Mouse (Mus musculus): ENCODE results near the gene Cxcl13. TPM values are rescaled to one million over a fixed set of nuclear protein-coding genes. Genes with fewer than 3 reads are reported as not detected.
"Not testable (repeated sequence)": the region's sequence is repeated elsewhere in the genome, so short reads cannot be mapped to it uniquely, and the experiment has no call there.

The Cxcl13 gene
- polyA plus RNA-seq, 1 experiment = not detected

DNA sequence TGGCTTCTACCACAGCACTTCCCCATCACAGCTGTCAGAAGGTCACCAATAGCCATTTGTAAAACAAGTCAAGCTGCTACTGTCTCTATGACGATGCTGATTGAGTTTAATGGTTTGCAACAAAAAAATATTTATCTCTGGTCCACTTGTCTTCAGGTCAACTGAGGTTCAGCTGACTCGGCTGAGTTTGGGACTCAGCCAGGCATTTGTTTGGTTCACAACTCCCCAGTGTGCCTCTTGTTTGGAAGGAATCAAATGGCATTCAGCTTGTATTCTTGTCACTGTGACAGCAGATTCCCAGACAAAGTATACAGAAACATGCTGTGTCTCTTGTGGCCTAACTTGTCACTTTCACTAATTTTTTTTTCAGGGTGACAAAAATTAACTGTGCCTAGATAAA lies 9.9 kb downstream of the Cxcl13 start:
- H3K27me3 ChIP-seq (ENCODE audit: control insufficient read depth, insufficient read depth, insufficient read length) = no peaks in the 10 kb centered on the region
- H3K36me3 ChIP-seq (ENCODE audit: control insufficient read depth, insufficient read depth) = no peaks in the 10 kb centered on the region
- H3K79me2 ChIP-seq (ENCODE audit: control insufficient read depth, insufficient read depth) = no peaks in the 10 kb centered on the region
- TF ChIP-seq MAX (IDR thresholded peaks at IDR 0.05) = no peak
- no peak for TF ChIP-seq CTCF (IDR thresholded peaks at IDR 0.05; ENCODE audit: control insufficient read depth, insufficient read depth, insufficient read length)
- no peak for TF ChIP-seq MYOG (IDR thresholded peaks at IDR 0.05; ENCODE audit: control insufficient read depth, extremely low read depth, insufficient read length)
- TF ChIP-seq USF1 (IDR thresholded peaks at IDR 0.05; ENCODE audit: low read depth) = no peak
- no peak for TF ChIP-seq MYOD1 (IDR thresholded peaks at IDR 0.05; ENCODE audit: control insufficient read depth, insufficient read length, low read depth)
- no peak for TF ChIP-seq CEBPB (IDR thresholded peaks at IDR 0.05; ENCODE audit: low read depth)
- no peak overlapping the region for H3ac ChIP-seq (ENCODE audit: control insufficient read depth, insufficient read length, low read depth)
- no peaks in the 10 kb centered on the region for H3K79me3 ChIP-seq (ENCODE audit: low read depth)
- H3K4me3 ChIP-seq (ENCODE audit: insufficient read depth, poor library complexity, severe bottlenecking) = no peak overlapping the region

DNA sequence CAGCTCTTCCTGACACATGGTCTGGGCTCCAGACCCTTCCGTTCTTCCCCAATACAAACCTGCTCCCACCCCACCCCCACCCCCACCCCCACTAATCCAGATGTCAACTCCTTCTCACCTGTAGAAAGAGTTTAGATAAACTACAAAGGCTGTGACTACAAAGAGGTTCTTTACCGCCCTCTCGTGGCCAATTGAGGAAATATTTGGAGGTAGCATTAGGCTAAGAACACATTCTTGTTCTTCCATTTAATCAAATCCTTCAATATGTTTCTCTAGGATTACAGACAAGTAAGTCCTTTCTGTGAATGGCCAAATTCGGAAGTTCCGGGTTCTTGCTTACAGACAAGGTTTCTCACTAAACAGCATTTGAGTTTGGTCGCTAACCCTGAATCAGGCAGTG lies 14.1 kb downstream of the Cxcl13 start:
- no peaks in the 10 kb centered on the region for H3K79me3 ChIP-seq (ENCODE audit: low read depth)
- H3K27me3 ChIP-seq (ENCODE audit: control insufficient read depth, insufficient read depth, insufficient read length) = no peaks in the 10 kb centered on the region
- H3K4me3 ChIP-seq (ENCODE audit: insufficient read depth, poor library complexity, severe bottlenecking) = no peak overlapping the region
- H3K79me2 ChIP-seq (ENCODE audit: control insufficient read depth, insufficient read depth) = no peaks in the 10 kb centered on the region
- no peak overlapping the region for H3ac ChIP-seq (ENCODE audit: control insufficient read depth, insufficient read length, low read depth)
- no peaks in the 10 kb centered on the region for H3K36me3 ChIP-seq (ENCODE audit: control insufficient read depth, insufficient read depth)
- TF ChIP-seq MYOD1 (IDR thresholded peaks at IDR 0.05; ENCODE audit: control insufficient read depth, insufficient read length, low read depth) = no peak
- no peak for TF ChIP-seq MYOG (IDR thresholded peaks at IDR 0.05; ENCODE audit: control insufficient read depth, extremely low read depth, insufficient read length)
- no peak for TF ChIP-seq MAX (IDR thresholded peaks at IDR 0.05)
- TF ChIP-seq CEBPB (IDR thresholded peaks at IDR 0.05; ENCODE audit: low read depth) = no peak
- no peak for TF ChIP-seq FOSL1 (IDR thresholded peaks at IDR 0.05; ENCODE audit: insufficient read depth, low read length, poor library complexity, severe bottlenecking)
- no peak for TF ChIP-seq USF1 (IDR thresholded peaks at IDR 0.05; ENCODE audit: low read depth)
- no peak for TF ChIP-seq CTCF (IDR thresholded peaks at IDR 0.05; ENCODE audit: control insufficient read depth, insufficient read depth, insufficient read length)

DNA sequence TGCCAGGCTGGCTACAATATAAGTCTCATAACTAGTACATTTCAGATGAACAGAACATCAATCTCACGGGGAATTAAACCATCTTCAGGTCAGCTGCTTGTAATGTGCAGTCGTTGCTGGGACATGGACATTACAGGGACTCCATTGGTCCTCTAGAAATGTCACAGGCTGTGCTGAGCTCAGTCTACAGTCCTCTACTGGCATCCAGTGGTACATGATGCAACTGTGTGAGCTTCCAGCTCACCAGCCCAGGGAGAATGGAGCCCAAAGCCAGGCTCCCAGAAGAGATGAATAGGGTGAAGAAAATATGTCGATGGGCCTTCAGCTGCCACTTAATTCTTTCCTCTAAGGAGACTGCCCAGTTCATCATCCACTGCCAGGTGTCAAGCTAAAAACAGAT lies 15.5 kb downstream of the Cxcl13 start:
- no peaks in the 10 kb centered on the region for H3K79me3 ChIP-seq (ENCODE audit: low read depth)
- TF ChIP-seq MYOG (IDR thresholded peaks at IDR 0.05; ENCODE audit: control insufficient read depth, extremely low read depth, insufficient read length) = no peak
- no peak for TF ChIP-seq MAX (IDR thresholded peaks at IDR 0.05)
- TF ChIP-seq MYOD1 (IDR thresholded peaks at IDR 0.05; ENCODE audit: control insufficient read depth, insufficient read length, low read depth) = no peak
- no peak for TF ChIP-seq CEBPB (IDR thresholded peaks at IDR 0.05; ENCODE audit: low read depth)
- H3K27me3 ChIP-seq (ENCODE audit: control insufficient read depth, insufficient read depth, insufficient read length) = no peaks in the 10 kb centered on the region
- no peak overlapping the region for H3ac ChIP-seq (ENCODE audit: control insufficient read depth, insufficient read length, low read depth)
- no peaks in the 10 kb centered on the region for H3K36me3 ChIP-seq (ENCODE audit: control insufficient read depth, insufficient read depth)
- H3K4me3 ChIP-seq (ENCODE audit: insufficient read depth, poor library complexity, severe bottlenecking) = no peak overlapping the region
- no peaks in the 10 kb centered on the region for H3K79me2 ChIP-seq (ENCODE audit: control insufficient read depth, insufficient read depth)

DNA sequence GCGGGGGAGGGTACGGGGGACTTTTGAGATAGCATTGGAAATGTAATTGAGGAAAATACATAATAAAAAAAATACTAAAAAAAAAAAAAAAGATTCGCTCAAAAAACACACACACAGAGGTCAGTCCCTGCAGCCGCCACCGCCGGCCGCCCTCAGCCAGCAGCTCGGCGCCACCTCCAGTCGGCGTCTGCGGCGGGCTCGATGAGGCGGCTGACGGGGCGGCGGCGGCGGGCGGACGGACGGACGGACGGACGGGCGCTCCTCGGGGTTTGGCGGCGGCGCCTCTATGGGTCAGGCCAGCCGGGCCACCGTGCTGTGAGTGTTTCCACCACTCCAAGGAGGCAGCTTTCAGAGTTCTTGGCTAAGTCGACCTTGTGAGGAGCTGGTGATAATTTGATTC lies 17.1 kb downstream of the Cxcl13 start:
- not testable (repeated sequence) for H3K79me2 ChIP-seq (ENCODE audit: control insufficient read depth, insufficient read depth); H3K79me3 ChIP-seq (ENCODE audit: low read depth); H3K36me3 ChIP-seq (ENCODE audit: control insufficient read depth, insufficient read depth); H3K4me3 ChIP-seq (ENCODE audit: insufficient read depth, poor library complexity, severe bottlenecking); H3ac ChIP-seq (ENCODE audit: control insufficient read depth, insufficient read length, low read depth); H3K27me3 ChIP-seq (ENCODE audit: control insufficient read depth, insufficient read depth, insufficient read length)

DNA sequence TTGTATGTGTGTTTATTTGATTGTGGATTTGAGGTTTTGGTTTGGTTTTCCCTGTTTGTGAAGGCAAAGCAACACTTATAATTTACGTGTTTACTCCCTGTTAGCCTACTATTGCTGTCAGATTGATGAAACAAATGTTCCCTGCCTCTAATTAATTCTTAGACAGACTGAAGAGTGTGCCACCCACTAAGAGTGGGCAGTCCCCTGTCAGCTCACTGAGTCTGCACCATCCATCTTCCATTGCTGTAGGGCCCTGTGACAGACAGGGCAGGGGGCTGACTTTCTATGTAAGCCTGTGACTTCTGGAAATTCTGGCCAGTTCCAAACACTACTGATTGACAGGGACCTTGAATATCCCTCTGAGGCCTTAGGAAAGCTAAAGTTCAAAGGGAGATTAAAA lies 19.5 kb downstream of the Cxcl13 start:
- Histone ChIP-seq H3K79me3 (ENCODE audit: low read depth) (no peaks in the 10 kb centered on the region), H3ac (ENCODE audit: control insufficient read depth, insufficient read length, low read depth) (no peak overlapping the region), H3K4me3 (ENCODE audit: insufficient read depth, poor library complexity, severe bottlenecking) (no peak overlapping the region), H3K36me3 (ENCODE audit: control insufficient read depth, insufficient read depth) (no peaks in the 10 kb centered on the region), H3K79me2 (ENCODE audit: control insufficient read depth, insufficient read depth) (no peaks in the 10 kb centered on the region), H3K27me3 (ENCODE audit: control insufficient read depth, insufficient read depth, insufficient read length) (no peaks in the 10 kb centered on the region)
- no peak for TF ChIP-seq CEBPB (IDR thresholded peaks at IDR 0.05; ENCODE audit: low read depth)
- no peak for TF ChIP-seq MYOG (IDR thresholded peaks at IDR 0.05; ENCODE audit: control insufficient read depth, extremely low read depth, insufficient read length)
- TF ChIP-seq FOSL1 (IDR thresholded peaks at IDR 0.05; ENCODE audit: insufficient read depth, low read length, poor library complexity, severe bottlenecking) = no peak
- TF ChIP-seq USF1 (IDR thresholded peaks at IDR 0.05; ENCODE audit: low read depth) = no peak

DNA sequence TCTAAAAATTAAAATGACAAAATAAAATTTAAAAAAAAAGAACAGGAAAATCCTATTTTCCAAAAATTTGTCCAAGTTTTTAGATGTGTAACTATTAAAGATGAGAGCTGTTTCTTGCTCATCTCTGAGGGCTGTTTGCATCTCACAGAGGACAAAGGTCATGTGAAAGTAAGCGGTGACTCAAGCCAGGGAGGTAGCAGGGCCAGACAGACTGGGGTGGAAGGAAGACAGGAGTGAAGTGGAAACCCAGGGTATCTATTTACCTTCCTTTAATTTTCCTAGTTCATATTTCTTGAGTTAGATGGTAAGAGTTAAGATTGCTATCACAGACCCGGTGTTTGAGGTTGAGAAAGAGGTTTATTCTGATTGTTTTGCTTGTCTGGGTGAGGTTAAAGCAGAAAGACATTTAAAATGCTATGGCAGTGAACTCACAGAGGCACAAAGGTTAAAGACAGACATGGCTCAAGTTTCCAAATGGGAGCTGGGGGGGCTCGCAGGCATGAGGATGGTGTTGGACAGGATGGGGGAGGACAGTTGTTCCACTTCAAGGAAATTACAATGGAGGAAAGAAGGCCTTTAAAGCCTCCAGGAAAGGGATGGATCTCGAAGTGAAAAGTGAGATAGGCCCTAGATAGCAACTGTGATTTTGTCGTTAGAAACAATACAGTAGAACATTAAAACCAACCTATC lies 27.2 kb downstream of the Cxcl13 start:
- H3K27me3 ChIP-seq (ENCODE audit: control insufficient read depth, insufficient read depth, insufficient read length) = no peaks in the 10 kb centered on the region
- H3K79me3 ChIP-seq (ENCODE audit: low read depth) = no peaks in the 10 kb centered on the region
- no peak overlapping the region for H3K4me3 ChIP-seq (ENCODE audit: insufficient read depth, poor library complexity, severe bottlenecking)
- no peak overlapping the region for H3ac ChIP-seq (ENCODE audit: control insufficient read depth, insufficient read length, low read depth)
- H3K79me2 ChIP-seq (ENCODE audit: control insufficient read depth, insufficient read depth) = no peaks in the 10 kb centered on the region
- no peaks in the 10 kb centered on the region for H3K36me3 ChIP-seq (ENCODE audit: control insufficient read depth, insufficient read depth)
- TF ChIP-seq FOSL1 (IDR thresholded peaks at IDR 0.05; ENCODE audit: insufficient read depth, low read length, poor library complexity, severe bottlenecking) (no peak), MAX (IDR thresholded peaks at IDR 0.05) (no peak), MYOG (IDR thresholded peaks at IDR 0.05; ENCODE audit: control insufficient read depth, extremely low read depth, insufficient read length) (no peak), MYOD1 (IDR thresholded peaks at IDR 0.05; ENCODE audit: control insufficient read depth, insufficient read length, low read depth) (no peak), USF1 (IDR thresholded peaks at IDR 0.05; ENCODE audit: low read depth) (no peak), CTCF (IDR thresholded peaks at IDR 0.05; ENCODE audit: control insufficient read depth, insufficient read depth, insufficient read length) (no peak), CEBPB (IDR thresholded peaks at IDR 0.05; ENCODE audit: low read depth) (no peak)
